Mouse (Mus musculus): ENCODE measurements around the gene Slc7a11.

GRCm38 (mm10) chr3:50160756-50161155 is 282.7 kb downstream of the Slc7a11 start:
- TF ChIP-seq CTCF (IDR thresholded peaks at IDR 0.05) (no peak), EP300 (IDR thresholded peaks at IDR 0.05) (no peak)
